Mouse (Mus musculus) liver, adult 2 months (tissue): ENCODE data around the gene Gm13697. TPM values are rescaled to one million over a fixed set of nuclear protein-coding genes. Genes with fewer than 3 reads are reported as not detected.

Experiments used
- DNase-seq: peaks from one replicate; pipeline ENCODE4 v3.0.0-alpha.2; 2011; ENCODE audit warnings: low read depth, low spot score; ENCODE audit errors: extremely low read depth
- H3K27ac ChIP-seq: fragments of 200-500 bp; replicated peaks from 2 replicates; pipeline ENCODE4 v1.5.1; 2012; ENCODE audit warnings: low read depth, mild to moderate bottlenecking, control low read depth, inconsistent platforms, low read length; ENCODE audit not compliant: insufficient read depth
- H3K27me3 ChIP-seq: fragments of 200-500 bp; 2 replicates; pipeline ENCODE4 v1.6.1; 2012; ENCODE audit warnings: mild to moderate bottlenecking, moderate library complexity, low read length, inconsistent platforms; ENCODE audit not compliant: control insufficient read depth, insufficient read depth
- H3K36me3 ChIP-seq: fragments of 200-500 bp; 2 replicates; pipeline ENCODE4 v1.6.1; 2012; ENCODE audit warnings: low read length, inconsistent platforms; ENCODE audit not compliant: control insufficient read depth, insufficient read depth
- H3K4me1 ChIP-seq: fragments of 200-500 bp; 2 replicates; pipeline ENCODE4 v1.6.1; 2011; ENCODE audit warnings: low read length; ENCODE audit not compliant: control insufficient read depth, insufficient read depth
- H3K4me3 ChIP-seq: fragments of 200-500 bp; 2 replicates; pipeline ENCODE4 v1.5.1; 2011; ENCODE audit warnings: low read depth, mild to moderate bottlenecking, control low read depth, low read length, moderate library complexity; ENCODE audit not compliant: insufficient read depth
- H3K79me2 ChIP-seq: fragments of 200-500 bp; 2 replicates; pipeline ENCODE4 v1.6.1; 2012; ENCODE audit warnings: inconsistent platforms, mild to moderate bottlenecking, low read length, moderate library complexity; ENCODE audit not compliant: control insufficient read depth, insufficient read depth
- H3K9ac ChIP-seq: fragments of 200-500 bp; 2 replicates; pipeline ENCODE4 v1.6.1; 2012; ENCODE audit warnings: low read depth, mild to moderate bottlenecking, control low read depth, inconsistent platforms, low read length
- CTCF ChIP-seq: fragments of 200-500 bp; IDR thresholded peaks from 2 replicates; pipeline ENCODE4 v1.5.1; 2011; ENCODE audit warnings: low read depth, low read length, control low read depth
- POLR2A ChIP-seq: fragments of 200-500 bp; IDR thresholded peaks from 2 replicates; pipeline ENCODE4 v1.6.1; 2011; ENCODE audit warnings: low read length, control low read depth; ENCODE audit not compliant: insufficient read depth; ENCODE audit errors: extremely low read depth
- WGBS: fragments of 180-500 bp; shearing (Covaris S2); methylation state at CpG from one replicate; pipeline ENCODE4 v1.1.7; 2018; 5-methylcytosine and 5-hydroxymethylcytosine counted together
- polyA plus RNA-seq: library from polyadenylated mRNA; depleted of rRNA; stranded (reverse); fragments of >200 nt; gene quantifications from 2 replicates; pipeline ENCODE4 v1.2.3, GENCODE M21; 2012; rRNA removed
- total RNA-seq: library from RNA; depleted of rRNA; stranded (reverse); fragments of >200 nt; gene quantifications from 2 replicates; pipeline ENCODE4 v1.2.3, GENCODE M21; 2014; rRNA removed

The Gm13697 gene
- total and polyA plus RNA-seq, 2 experiments: not detected

- DNase-seq: no peak
- Histone ChIP-seq H3K27me3 (no peaks in the 10 kb centered on the region), H3K4me3 (no peak overlapping the region), H3K9ac (no peak overlapping the region), H3K4me1 (no peaks in the 10 kb centered on the region), H3K36me3 (no peaks in the 10 kb centered on the region), H3K79me2 (no peaks in the 10 kb centered on the region), H3K27ac (no peak overlapping the region)
- 91% methylated on average over 2 of the region's 2 CpGs for WGBS
- TF ChIP-seq POLR2A: no peak
- no peak for TF ChIP-seq CTCF
Observed at GRCm38 (mm10) chr2:84032505-84032904, 48.0 kb downstream of the Gm13697 start.

DNA sequence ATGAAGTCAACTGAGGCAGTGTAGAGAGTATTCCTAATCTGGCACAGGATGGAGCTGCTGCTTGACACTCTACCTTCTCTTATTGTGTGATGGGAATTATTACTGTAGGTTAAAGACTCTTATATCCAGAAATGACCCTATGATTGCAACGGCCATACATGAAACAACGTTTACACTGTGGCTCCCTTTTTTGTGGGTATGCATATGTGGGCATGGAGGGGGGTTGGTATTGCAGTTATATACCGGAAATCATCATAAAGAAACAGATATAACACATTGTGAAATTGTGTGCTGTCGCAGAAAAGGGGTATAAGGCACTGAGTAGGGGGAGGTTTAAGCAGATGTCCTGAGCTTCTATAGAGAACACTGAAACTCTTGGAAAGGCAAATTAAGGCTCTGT, 51.5 kb downstream of the Gm13697 start:
- Histone ChIP-seq H3K4me3 (no peak overlapping the region), H3K79me2 (no peaks in the 10 kb centered on the region), H3K9ac (no peak overlapping the region), H3K27ac (no peak overlapping the region), H3K4me1 (no peaks in the 10 kb centered on the region), H3K36me3 (no peaks in the 10 kb centered on the region), H3K27me3 (no peaks in the 10 kb centered on the region)
- DNase-seq: no peak
- 87% methylated on average over 4 of the region's 4 CpGs for WGBS
- TF ChIP-seq POLR2A (no peak), CTCF (no peak)

Other genes with a start within 250 kb of the Gm13697 start
- gene Fam171b, start 172.1 kb upstream of the Gm13697 start, total RNA-seq: 0.94 and 1.1 TPM in 2 replicates
- gene Fam171b, start 172.1 kb upstream of the Gm13697 start, polyA plus RNA-seq: 0.24 and 0.25 TPM in 2 replicates
- gene Zswim2, start 43.5 kb upstream of the Gm13697 start, total RNA-seq: not detected in 2 replicates
- not detected in 2 replicates for gene Zswim2, start 43.5 kb upstream of the Gm13697 start, polyA plus RNA-seq
- not detected in 2 replicates for gene Gm13698, start 29.1 kb upstream of the Gm13697 start, total RNA-seq
- gene Gm13698, start 29.1 kb upstream of the Gm13697 start, polyA plus RNA-seq: not detected in 2 replicates
- not detected in 2 replicates for gene Gm13693, start 23.2 kb upstream of the Gm13697 start, total RNA-seq
- not detected in 2 replicates for gene Gm13693, start 23.2 kb upstream of the Gm13697 start, polyA plus RNA-seq
- gene Gm13695, start 17.4 kb upstream of the Gm13697 start, total RNA-seq: not detected in 2 replicates
- not detected in 2 replicates for gene Gm13695, start 17.4 kb upstream of the Gm13697 start, polyA plus RNA-seq
- not detected in 2 replicates for gene Gm13696, start 11.6 kb upstream of the Gm13697 start, total RNA-seq
- not detected in 2 replicates for gene Gm13696, start 11.6 kb upstream of the Gm13697 start, polyA plus RNA-seq
- not detected in 2 replicates for gene Gm13694, start 5.8 kb upstream of the Gm13697 start, total RNA-seq
- gene Gm13694, start 5.8 kb upstream of the Gm13697 start, polyA plus RNA-seq: not detected in 2 replicates
- not detected in 2 replicates for gene Gm13691, start 5.8 kb downstream of the Gm13697 start, total RNA-seq
- gene Gm13691, start 5.8 kb downstream of the Gm13697 start, polyA plus RNA-seq: not detected in 2 replicates